In the genomic region with DNA sequence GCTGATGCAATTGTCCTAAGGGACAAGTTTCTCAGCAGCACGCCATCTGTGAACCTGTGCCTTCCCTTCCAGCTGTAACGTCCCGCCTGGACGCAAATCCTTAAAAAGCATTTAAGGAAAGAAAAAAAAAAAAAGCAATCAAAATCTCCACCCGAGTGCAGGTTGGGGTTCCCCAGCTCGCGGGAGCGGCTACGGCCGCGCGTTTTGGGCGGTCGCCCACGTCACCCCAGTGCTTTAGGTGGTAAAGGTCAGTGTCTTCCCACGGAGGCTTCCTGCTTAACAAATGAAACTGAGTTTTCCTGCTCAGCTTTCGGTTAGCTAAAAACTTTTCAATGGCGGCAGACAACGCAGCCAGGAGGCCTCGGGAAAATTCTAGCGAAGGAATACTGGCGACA, we compare ENCODE assay signal across 8 mouse cellular contexts. TPM values are rescaled to one million over a fixed set of nuclear protein-coding genes. Genes with fewer than 3 reads are reported as not detected.
DNase-seq lines count a peak whose midpoint lies in the region; ATAC-seq and TF ChIP-seq lines count a peak whose summit lies in the region.

No protein-coding gene starts in this region.

- no peaks in the 10 kb centered on the region for H3K36me3 ChIP-seq in lung, embryonic 14.5 days (ENCODE audit: insufficient read depth)
- H3K36me3 ChIP-seq in embryonic facial prominence, embryonic 10.5 days (replicated peaks), result no peaks in the 10 kb centered on the region
- H3K36me3 ChIP-seq in intestine, embryonic 15.5 days, result no peaks in the 10 kb centered on the region
- H3K36me3 ChIP-seq in midbrain, embryonic 16.5 days (ENCODE audit: control insufficient read depth, insufficient read depth, low read length), result no peaks in the 10 kb centered on the region

- H3K4me2 ChIP-seq in lung, embryonic 14.5 days, result peak overlapping the region; percentile 98
- H3K4me2 ChIP-seq in intestine, embryonic 15.5 days (replicated peaks), result peak overlapping the region; percentile 99
- H3K4me2 ChIP-seq in midbrain, embryonic 16.5 days (ENCODE audit: low read length), result peak overlapping the region; percentile 100

- no peaks in the 10 kb centered on the region for H3K9me3 ChIP-seq in lung, embryonic 14.5 days (ENCODE audit: low read depth, low read length)
- no peaks in the 10 kb centered on the region for H3K9me3 ChIP-seq in embryonic facial prominence, embryonic 10.5 days
- H3K9me3 ChIP-seq in intestine, embryonic 15.5 days, result no peaks in the 10 kb centered on the region
- no peaks in the 10 kb centered on the region for H3K9me3 ChIP-seq in midbrain, embryonic 16.5 days (replicated peaks; ENCODE audit: control insufficient read depth, low read length, poor library complexity, severe bottlenecking)

- H3K27ac ChIP-seq in lung, embryonic 14.5 days (ENCODE audit: low read depth), result no peak overlapping the region
- H3K27ac ChIP-seq in embryonic facial prominence, embryonic 10.5 days (replicated peaks), result peak overlapping the region; percentile 59
- H3K27ac ChIP-seq in intestine, embryonic 15.5 days, result no peak overlapping the region
- H3K27ac ChIP-seq in midbrain, embryonic 16.5 days (ENCODE audit: low read length), result no peak overlapping the region

- H3K9ac ChIP-seq in lung, embryonic 14.5 days, result peak overlapping the region; percentile 47
- peak overlapping the region; percentile 55 for H3K9ac ChIP-seq in intestine, embryonic 15.5 days
- H3K9ac ChIP-seq in midbrain, embryonic 16.5 days (ENCODE audit: low read depth, low read length), result peak overlapping the region; percentile 61

- no peak for TF ChIP-seq CTCF in lung, embryonic 14.5 days (IDR thresholded peaks at IDR 0.05; ENCODE audit: low read depth)

- no peaks in the 10 kb centered on the region for H3K4me1 ChIP-seq in lung, embryonic 14.5 days (ENCODE audit: insufficient read depth)
- peaks cover 27% of the 10 kb centered on the region for H3K4me1 ChIP-seq in embryonic facial prominence, embryonic 10.5 days
- H3K4me1 ChIP-seq in intestine, embryonic 15.5 days (replicated peaks), result peaks cover 7% of the 10 kb centered on the region
- peaks cover 11% of the 10 kb centered on the region for H3K4me1 ChIP-seq in midbrain, embryonic 16.5 days (ENCODE audit: control insufficient read depth, insufficient read depth, low read length)

- H3K4me3 ChIP-seq in lung, embryonic 14.5 days (ENCODE audit: low read depth, low read length), result peak overlapping the region; percentile 53
- H3K4me3 ChIP-seq in embryonic facial prominence, embryonic 10.5 days, result peak overlapping the region; percentile 72
- peak overlapping the region; percentile 61 for H3K4me3 ChIP-seq in intestine, embryonic 15.5 days (replicated peaks)
- peak overlapping the region; percentile 70 for H3K4me3 ChIP-seq in midbrain, embryonic 16.5 days (ENCODE audit: low read depth, low read length)

- peaks cover 68% of the 10 kb centered on the region for H3K27me3 ChIP-seq in lung, embryonic 14.5 days (ENCODE audit: insufficient read depth, low read length)
- H3K27me3 ChIP-seq in embryonic facial prominence, embryonic 10.5 days (replicated peaks; ENCODE audit: low read depth, poor library complexity, severe bottlenecking), result peaks cover 89% of the 10 kb centered on the region
- H3K27me3 ChIP-seq in intestine, embryonic 15.5 days (replicated peaks), result peaks cover 45% of the 10 kb centered on the region
- peaks cover 59% of the 10 kb centered on the region for H3K27me3 ChIP-seq in midbrain, embryonic 16.5 days (ENCODE audit: control insufficient read depth, insufficient read depth, low read depth, low read length)

- DNase-seq in lung, embryonic 14.5 days, result peak; percentile 12
- no peak for DNase-seq in lung, postnatal 4 days
- no peak for DNase-seq in embryonic facial prominence, embryonic 10.5 days (ENCODE audit: low spot score)
- DNase-seq in B cell, adult 2 months, result no peak
- DNase-seq in right cerebral cortex, postnatal 10 days (ENCODE audit: low spot score in 2 of 2), result no peak
- no peak for DNase-seq in cerebellum, postnatal 14 days

- ATAC-seq in lung, embryonic 14.5 days (ENCODE audit: insufficient read depth), result no peak
- ATAC-seq in intestine, embryonic 15.5 days, result no peak; the same call in 1 of the 2 replicates
- no peak for ATAC-seq in midbrain, embryonic 16.5 days

- 2% methylated on average over 22 of the region's 22 CpGs for WGBS in lung, embryonic 14.5 days
- 1% methylated on average over 22 of the region's 22 CpGs for WGBS in embryonic facial prominence, embryonic 10.5 days
- WGBS in intestine, embryonic 15.5 days, result 6% methylated on average over 22 of the region's 22 CpGs
- WGBS in midbrain, embryonic 16.5 days, result 2% methylated on average over 22 of the region's 22 CpGs

RNA-seq across cellular contexts. Expression of a gene that starts 0.8 kb away (rescaled TPM):
- 0.24 TPM in 2 replicates for polyA plus RNA-seq in lung, embryonic 14.5 days (2014; fragmentation: Nextera tagmentation; extraction: Ambion mirVana)
- polyA plus RNA-seq in embryonic facial prominence, embryonic 10.5 days (2016; fragmentation: Nextera tagmentation; extraction: Ambion mirVana), result 5.8 and 10.0 TPM in 2 replicates
- 5.6 and 6.5 TPM in 2 replicates for polyA plus RNA-seq in intestine, embryonic 15.5 days (2015; fragmentation: Nextera tagmentation; extraction: Ambion mirVana)
- 10.4 and 11.0 TPM in 2 replicates for polyA plus RNA-seq in midbrain, embryonic 16.5 days (2015; fragmentation: Nextera tagmentation; extraction: Ambion mirVana)

RNA-seq across cellular contexts. Expression of a gene that starts 12.0 kb away (rescaled TPM):
- polyA plus RNA-seq in lung, embryonic 14.5 days (2014; fragmentation: Nextera tagmentation; extraction: Ambion mirVana), result not detected in 2 replicates
- polyA plus RNA-seq in embryonic facial prominence, embryonic 10.5 days (2016; fragmentation: Nextera tagmentation; extraction: Ambion mirVana), result not detected in 2 replicates
- 0.09 TPM in 1 of 2 replicates, not detected in the other for polyA plus RNA-seq in intestine, embryonic 15.5 days (2015; fragmentation: Nextera tagmentation; extraction: Ambion mirVana)
- not detected in 2 replicates for polyA plus RNA-seq in midbrain, embryonic 16.5 days (2015; fragmentation: Nextera tagmentation; extraction: Ambion mirVana)

RNA-seq across cellular contexts. Expression of a gene that starts 29.7 kb away (rescaled TPM):
- not detected in 2 replicates for polyA plus RNA-seq in lung, embryonic 14.5 days (2014; fragmentation: Nextera tagmentation; extraction: Ambion mirVana)
- polyA plus RNA-seq in embryonic facial prominence, embryonic 10.5 days (2016; fragmentation: Nextera tagmentation; extraction: Ambion mirVana), result 1.1 and 3.5 TPM in 2 replicates
- polyA plus RNA-seq in intestine, embryonic 15.5 days (2015; fragmentation: Nextera tagmentation; extraction: Ambion mirVana), result 0.20 and 0.70 TPM in 2 replicates
- 15.3 and 16.0 TPM in 2 replicates for polyA plus RNA-seq in midbrain, embryonic 16.5 days (2015; fragmentation: Nextera tagmentation; extraction: Ambion mirVana)

RNA-seq across cellular contexts. Expression of a gene that starts 45.8 kb away (rescaled TPM):
- polyA plus RNA-seq in lung, embryonic 14.5 days (2014; fragmentation: Nextera tagmentation; extraction: Ambion mirVana), result 0.95 and 3.9 TPM in 2 replicates
- 0.14 and 0.15 TPM in 2 replicates for polyA plus RNA-seq in embryonic facial prominence, embryonic 10.5 days (2016; fragmentation: Nextera tagmentation; extraction: Ambion mirVana)
- polyA plus RNA-seq in intestine, embryonic 15.5 days (2015; fragmentation: Nextera tagmentation; extraction: Ambion mirVana), result 0.06 and 0.19 TPM in 2 replicates
- polyA plus RNA-seq in midbrain, embryonic 16.5 days (2015; fragmentation: Nextera tagmentation; extraction: Ambion mirVana), result 0.21 and 0.61 TPM in 2 replicates
